Comparison of ENCODE assay signal across 17 mouse cellular contexts in genomic region chr4:153360868-153361545, GRCm38 (mm10).
DNase-seq lines count a peak whose midpoint lies in the region; ATAC-seq lines count a peak whose summit lies in the region.
"Had no signal": no experiment of that assay in that cellular context is flagged by ENCODE, and none has a peak within 500 bp of the region (broad histone marks: within the 10 kb centered on the region; RNA-seq: fewer than 3 reads in every experiment).

No protein-coding gene starts in this region.

- WGBS in neural tube, embryonic 13.5 days = 28% methylated on average over 13 of the region's 13 CpGs

- no peak overlapping the region for H3K4me3 ChIP-seq in neural tube, embryonic 13.5 days
- H3K4me3 ChIP-seq: erythroblast, embryonic 14.5 days; heart, embryonic 10.5 days; left cerebral cortex, adult 2 months; limb, embryonic 15.5 days had no signal

- intact Hi-C loops in left cerebral cortex, postnatal 4 days (cut with DNase I) = no loop called here
- intact Hi-C loops in left cerebral cortex, postnatal 14 days (cut with DNase I) = no loop called here

- H3K27me3 ChIP-seq in neural tube, embryonic 13.5 days = peaks cover 7% of the 10 kb centered on the region; the same call in 1 of the 2 replicates
- H3K27me3 ChIP-seq: CH12.LX; limb, embryonic 15.5 days had no signal

- H3K4me2 ChIP-seq in neural tube, embryonic 13.5 days = no peak overlapping the region
- H3K4me2 ChIP-seq: limb, embryonic 15.5 days; lung, embryonic 14.5 days had no signal

- no peak for ATAC-seq in neural tube, embryonic 13.5 days (ENCODE audit: low read depth)

- H3K27ac ChIP-seq in neural tube, embryonic 13.5 days (replicated peaks) = peak overlapping the region; percentile 59
- H3K27ac ChIP-seq: heart, embryonic 10.5 days; kidney, postnatal 0 days; left cerebral cortex, adult 2 months; limb, embryonic 15.5 days had no signal

- peak; percentile 91 for DNase-seq in left cerebral cortex, postnatal 4 days
- no peak for DNase-seq in left cerebral cortex, postnatal 14 days (ENCODE audit: low spot score in 2 of 2)
- peak; percentile 36 for DNase-seq in cerebellum, adult 8-10 months
- peak; percentile 26 for DNase-seq in embryo, embryonic 10.5 days (ENCODE audit: low spot score)
- DNase-seq in kidney, postnatal 4 days = no peak
- DNase-seq in gastrocnemius, adult 8-10 months (ENCODE audit: low spot score in 2 of 2) = no peak
- no peak for DNase-seq in thymus, postnatal 4 days
- DNase-seq: adrenal gland, adult 8-10 months; lung, embryonic 14.5 days; thymus, adult 2 months had no signal

- H3K9ac ChIP-seq in neural tube, embryonic 13.5 days = no peak overlapping the region
- H3K9ac ChIP-seq: limb, embryonic 15.5 days; lung, embryonic 14.5 days had no signal

- no peaks in the 10 kb centered on the region for H3K9me3 ChIP-seq in neural tube, embryonic 13.5 days
- H3K9me3 ChIP-seq: heart, embryonic 10.5 days; limb, embryonic 15.5 days had no signal

- no peaks in the 10 kb centered on the region for H3K36me3 ChIP-seq in neural tube, embryonic 13.5 days
- H3K36me3 ChIP-seq: heart, embryonic 10.5 days; limb, embryonic 15.5 days had no signal

- H3K4me1 ChIP-seq in neural tube, embryonic 13.5 days (replicated peaks) = peaks cover 37% of the 10 kb centered on the region
- H3K4me1 ChIP-seq: heart, embryonic 10.5 days; limb, embryonic 15.5 days had no signal

Comparison
In these comparisons a context has a peak if more than half of its experiments do, and no peak if none do; other contexts are left out.
1. DNase-seq: peak in left cerebral cortex, postnatal 4 days (single experiment), cerebellum, adult 8-10 months (single experiment) and embryo, embryonic 10.5 days (single experiment); none in left cerebral cortex, postnatal 14 days (0 of 2), kidney, postnatal 4 days (0 of 2), gastrocnemius, adult 8-10 months (0 of 2) and thymus, postnatal 4 days (single experiment).